Mouse (Mus musculus) G1E (cell line): ENCODE measurements around the gene Rrm1. TPM values are rescaled to one million over a fixed set of nuclear protein-coding genes. Genes with fewer than 3 reads are reported as not detected.

Experiments used
- ATAC-seq: 2 replicates; pipeline ENCODE4 v1.8.0; 2016; ENCODE audit warnings: mild to moderate bottlenecking; ENCODE audit not compliant: insufficient number of reproducible peaks, poor library complexity, low FRiP score, severe bottlenecking; ENCODE audit errors: extremely low read depth
- DNase-seq: peaks from one replicate; pipeline ENCODE4 v3.0.0; 2012; ENCODE audit warnings: low spot score
- H3K27me3 ChIP-seq: 2 replicates; pipeline ENCODE4 v1.6.1; 2012; ENCODE audit warnings: mild to moderate bottlenecking, low read length, inconsistent platforms; ENCODE audit not compliant: insufficient read depth
- H3K36me3 ChIP-seq: replicated peaks from 2 replicates; pipeline ENCODE3; 2012; ENCODE audit warnings: mild to moderate bottlenecking, inconsistent platforms
- H3K4me1 ChIP-seq: 2 replicates; pipeline ENCODE4 v1.6.1; 2012; ENCODE audit warnings: low read depth, low read length, inconsistent platforms, mixed read lengths; ENCODE audit not compliant: insufficient read depth
- H3K4me3 ChIP-seq: 2 replicates; pipeline ENCODE4 v1.5.1; 2012; ENCODE audit warnings: low read depth, mild to moderate bottlenecking, inconsistent platforms, low read length, moderate library complexity, mixed read lengths
- H3K9me3 ChIP-seq: replicated peaks from 2 replicates; pipeline ENCODE4 v1.6.1; 2012; ENCODE audit warnings: inconsistent platforms
- CTCF ChIP-seq: IDR thresholded peaks from 2 replicates; pipeline ENCODE4 v1.5.1; 2012; ENCODE audit warnings: low read depth, low read length, inconsistent platforms, mixed read lengths
- GATA1 ChIP-seq: IDR thresholded peaks from 2 replicates; pipeline ENCODE4 v1.6.1; 2012; ENCODE audit warnings: borderline replicate concordance, low read length, inconsistent platforms, mixed read lengths
- GATA2 ChIP-seq: IDR thresholded peaks from 2 replicates; pipeline ENCODE4 v1.6.1; 2012; ENCODE audit warnings: low read depth, low read length, inconsistent platforms, borderline replicate concordance
- POLR2AphosphoS5 ChIP-seq: IDR thresholded peaks from 2 replicates; pipeline ENCODE4 v1.6.1; 2012; ENCODE audit warnings: low read depth, low read length, inconsistent platforms; ENCODE audit not compliant: insufficient replicate concordance
- TAL1 ChIP-seq: conservative IDR thresholded peaks from 2 replicates; pipeline ENCODE4 v1.6.1; 2012; ENCODE audit warnings: low read depth, low read length, inconsistent platforms, mixed read lengths
- polyA plus RNA-seq: library from polyadenylated mRNA; stranded (reverse); fragments of >175 nt; gene quantifications from 2 replicates; pipeline ENCODE4 v1.2.3, GENCODE M21; 2012
- total RNA-seq, 2 experiments: library from RNA; stranded (forward) in 1 of 2; stranded (reverse) in 1 of 2; fragments of 200-1000 nt in 1 of 2; fragments of >200 nt in 1 of 2; fragmentation: Nextera tagmentation in 1 of 2; gene quantifications; 2 replicates each; pipeline ENCODE4 v1.2.3; 2014 to 2017

Gene Rrm1
- total and polyA plus RNA-seq, 3 experiments: 131 to 591 (median 285) TPM

GRCm38 (mm10) chr7:102472675-102473074, 31.2 kb downstream of the Rrm1 start:
- no peak for DNase-seq
- H3K4me3 ChIP-seq: no peak overlapping the region
- peaks cover 55% of the 10 kb centered on the region for H3K36me3 ChIP-seq
- H3K9me3 ChIP-seq: no peaks in the 10 kb centered on the region
- no peak; the same call in 1 of the 2 replicates for ATAC-seq
- TF ChIP-seq POLR2AphosphoS5: peak; percentile 64; the same call in 1 of the 2 replicates
- TF ChIP-seq CTCF: no peak
- no peaks in the 10 kb centered on the region; the same call in 1 of the 2 replicates for H3K4me1 ChIP-seq
- H3K27me3 ChIP-seq: no peaks in the 10 kb centered on the region

DNA sequence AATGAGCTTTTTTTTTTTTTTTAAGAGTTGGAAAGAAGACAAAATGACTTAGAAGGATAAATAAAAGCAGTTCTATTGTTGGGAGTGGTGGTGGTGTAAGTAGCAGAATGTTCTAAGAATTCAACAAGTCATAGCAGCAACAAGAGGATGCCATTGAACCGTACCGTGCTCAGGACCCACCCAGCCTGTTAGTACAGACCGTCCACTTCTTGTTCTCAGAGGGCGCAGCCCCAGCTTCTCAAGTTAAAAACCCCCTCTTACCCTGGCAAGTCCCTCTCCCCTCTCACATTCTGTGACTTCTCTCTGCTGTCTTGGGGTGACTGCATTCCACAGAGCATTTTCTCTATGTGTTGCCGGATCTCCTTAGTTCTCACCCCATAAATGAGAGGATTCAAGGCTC, 35.1 kb downstream of the Rrm1 start:
- no peak for TF ChIP-seq TAL1
- no peak for ATAC-seq
- H3K36me3 ChIP-seq: peaks cover 19% of the 10 kb centered on the region
- DNase-seq: no peak
- no peaks in the 10 kb centered on the region for H3K9me3 ChIP-seq
- no peak overlapping the region for H3K4me3 ChIP-seq
- peaks cover 18% of the 10 kb centered on the region for H3K4me1 ChIP-seq
- peaks cover 3% of the 10 kb centered on the region; the same call in 1 of the 2 replicates for H3K27me3 ChIP-seq

DNA sequence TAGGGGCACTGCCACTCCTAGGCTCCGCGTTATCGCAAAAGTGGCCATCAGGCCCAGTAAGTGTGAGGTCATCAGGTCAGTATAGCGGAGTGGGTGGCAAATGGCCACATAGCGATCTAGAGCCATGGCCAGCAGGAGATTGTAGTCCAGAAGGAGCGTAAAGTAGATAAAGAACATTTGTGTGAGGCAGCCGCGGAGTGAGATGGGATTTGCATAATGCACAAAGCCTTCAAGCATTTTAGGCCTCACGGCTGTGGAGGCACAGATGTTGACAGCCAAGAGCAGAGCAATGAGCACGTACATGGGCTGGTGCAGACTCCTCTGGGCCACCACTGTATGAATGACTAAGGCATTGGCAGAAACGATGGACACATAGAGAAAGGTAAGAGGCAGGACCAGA, 35.9 kb downstream of the Rrm1 start:
- Histone ChIP-seq H3K27me3 (peaks cover 3% of the 10 kb centered on the region; the same call in 1 of the 2 replicates), H3K9me3 (no peaks in the 10 kb centered on the region)
- no peak for ATAC-seq

DNA sequence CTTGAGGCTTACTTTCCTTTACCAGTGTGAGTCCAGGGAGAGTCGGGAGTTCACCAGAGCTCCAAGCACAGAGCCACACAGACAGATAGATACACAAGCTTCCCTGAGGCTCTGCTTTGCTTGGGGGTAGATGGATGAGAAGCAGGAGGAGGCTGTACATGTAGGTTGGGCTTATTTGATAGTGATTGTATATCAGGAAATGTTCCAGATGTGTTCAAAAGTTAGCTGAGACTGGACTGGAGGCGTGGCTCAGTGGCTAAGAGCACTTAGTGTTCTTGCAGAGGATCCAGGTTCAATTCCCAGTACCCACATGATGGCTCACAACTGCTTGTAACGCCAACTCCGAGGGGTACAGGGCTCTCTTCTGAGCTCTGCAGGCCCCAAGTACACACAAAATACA, 36.9 kb downstream of the Rrm1 start:
- ATAC-seq: no peak
- no peaks in the 10 kb centered on the region for H3K9me3 ChIP-seq
- DNase-seq: no peak
- H3K4me1 ChIP-seq: peaks cover 21% of the 10 kb centered on the region
- H3K36me3 ChIP-seq: peaks cover 11% of the 10 kb centered on the region
- peaks cover 8% of the 10 kb centered on the region for H3K27me3 ChIP-seq
- no peak for TF ChIP-seq GATA2
- TF ChIP-seq GATA1: no peak
- TF ChIP-seq CTCF: no peak
- no peak for TF ChIP-seq POLR2AphosphoS5
- TF ChIP-seq TAL1: no peak
- H3K4me3 ChIP-seq: no peak overlapping the region

More for the DNA sequence above, 35.9 kb downstream of the Rrm1 start:
- no peak overlapping the region for H3K4me3 ChIP-seq
- peaks cover 18% of the 10 kb centered on the region for H3K4me1 ChIP-seq
- peaks cover 14% of the 10 kb centered on the region for H3K36me3 ChIP-seq
- no peak for DNase-seq
- TF ChIP-seq GATA2: no peak
- no peak for TF ChIP-seq CTCF
- TF ChIP-seq TAL1: no peak
- no peak for TF ChIP-seq GATA1
- TF ChIP-seq POLR2AphosphoS5: no peak

DNA sequence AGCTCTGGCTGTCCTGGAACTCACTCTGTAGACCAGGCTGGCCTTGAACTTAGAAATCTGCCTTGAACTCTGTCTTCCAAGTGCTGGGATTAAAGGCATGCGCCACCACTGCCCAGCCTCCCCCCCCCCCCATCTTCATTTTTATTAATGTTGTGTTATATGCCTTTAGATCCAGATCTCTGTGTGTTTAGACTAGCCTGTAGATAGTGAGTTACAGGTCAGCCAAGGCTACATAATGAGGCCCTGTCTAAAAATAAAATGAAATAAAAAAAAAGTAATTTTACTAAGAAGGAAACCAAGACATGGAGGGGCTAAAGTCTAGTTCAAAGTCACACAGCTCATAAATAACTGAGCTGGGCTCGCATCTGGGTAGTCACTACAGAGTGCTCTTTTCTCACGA, 37.4 kb downstream of the Rrm1 start:
- H3K4me1 ChIP-seq: peaks cover 24% of the 10 kb centered on the region
- peaks cover 8% of the 10 kb centered on the region for H3K27me3 ChIP-seq
- no peaks in the 10 kb centered on the region for H3K9me3 ChIP-seq
- H3K36me3 ChIP-seq: peaks cover 11% of the 10 kb centered on the region
- ATAC-seq (no peak), DNase-seq (no peak)
- H3K4me3 ChIP-seq: no peak overlapping the region
- TF ChIP-seq POLR2AphosphoS5 (no peak), GATA2 (no peak), CTCF (no peak), TAL1 (no peak), GATA1 (no peak)

GRCm38 (mm10) chr7:102479368-102480078, 38.0 kb downstream of the Rrm1 start:
- Histone ChIP-seq H3K27me3 (peaks cover 13% of the 10 kb centered on the region), H3K9me3 (no peaks in the 10 kb centered on the region), H3K36me3 (peaks cover 11% of the 10 kb centered on the region), H3K4me3 (no peak overlapping the region), H3K4me1 (peaks cover 26% of the 10 kb centered on the region)
- no peak for ATAC-seq
- TF ChIP-seq GATA2: no peak
- TF ChIP-seq POLR2AphosphoS5: no peak
- no peak for TF ChIP-seq GATA1
- no peak for TF ChIP-seq TAL1
- no peak for TF ChIP-seq CTCF
- DNase-seq: no peak
